Mouse (Mus musculus): ENCODE results near the gene Ccdc134. TPM values are rescaled to one million over a fixed set of nuclear protein-coding genes. Genes with fewer than 3 reads are reported as not detected.

Ccdc134 gene
- total RNA-seq, 2 experiments from 2014 or later, result 9.5 to 14.2 TPM

- intact Hi-C loops (cut with DNase I), result no loop called here
- DNase-seq (ENCODE audit: low spot score in 2 of 2), result peak; percentile 98 to 99
These were observed 19.3 kb downstream of the Ccdc134 start, which contains the start of gene Srebf2 for GRCm38 (mm10) chr15:82146770-82147610. Gene Srebf2, plus strand, starts transcription at chr15:82147181.

GRCm38 (mm10) chr15:82147611-82148111 lies 19.9 kb downstream of the Ccdc134 start:
- intact Hi-C loops (cut with DNase I), result no loop called here
- peak; percentile 64 to 77 for DNase-seq (ENCODE audit: low spot score in 2 of 2)

GRCm38 (mm10) chr15:82148510-82148911 lies 20.8 kb downstream of the Ccdc134 start:
- intact Hi-C loops (cut with DNase I), result no loop called here
- DNase-seq (ENCODE audit: low spot score in 2 of 2), result no peak

- no peak for DNase-seq (ENCODE audit: low spot score in 2 of 2)
- intact Hi-C loops (cut with DNase I), result no loop called here
These were observed 22.3 kb downstream of the Ccdc134 start for GRCm38 (mm10) chr15:82150042-82150441.

GRCm38 (mm10) chr15:82151176-82151575 lies 23.5 kb downstream of the Ccdc134 start:
- no peak for DNase-seq (ENCODE audit: low spot score in 2 of 2)
- intact Hi-C loops (cut with DNase I), result no loop called here

- intact Hi-C loops (cut with DNase I), result no loop called here
- no peak for DNase-seq (ENCODE audit: low spot score in 2 of 2)
These were observed 24.3 kb downstream of the Ccdc134 start for GRCm38 (mm10) chr15:82152022-82152421.

GRCm38 (mm10) chr15:82152435-82152834 lies 24.7 kb downstream of the Ccdc134 start:
- intact Hi-C loops (cut with DNase I), result no loop called here
- no peak for DNase-seq (ENCODE audit: low spot score in 2 of 2)

GRCm38 (mm10) chr15:82156298-82156697 lies 28.6 kb downstream of the Ccdc134 start:
- no peak for DNase-seq (ENCODE audit: low spot score in 2 of 2)
- intact Hi-C loops (cut with DNase I), result no loop called here

- intact Hi-C loops (cut with DNase I), result no loop called here
- DNase-seq (ENCODE audit: low spot score in 2 of 2), result no peak
These were observed 29.2 kb downstream of the Ccdc134 start for GRCm38 (mm10) chr15:82156902-82157301.

- intact Hi-C loops (cut with DNase I), result no loop called here
- DNase-seq (ENCODE audit: low spot score in 2 of 2), result no peak
These were observed 30.7 kb downstream of the Ccdc134 start for GRCm38 (mm10) chr15:82158243-82159035.

GRCm38 (mm10) chr15:82159471-82159870 lies 31.7 kb downstream of the Ccdc134 start:
- intact Hi-C loops (cut with DNase I), result no loop called here
- DNase-seq (ENCODE audit: low spot score in 2 of 2), result no peak

- no peak for DNase-seq (ENCODE audit: low spot score in 2 of 2)
- intact Hi-C loops (cut with DNase I), result no loop called here
These were observed 33.3 kb downstream of the Ccdc134 start for GRCm38 (mm10) chr15:82160731-82161640.

GRCm38 (mm10) chr15:82161965-82162600 lies 34.4 kb downstream of the Ccdc134 start:
- no peak for DNase-seq (ENCODE audit: low spot score in 2 of 2)
- intact Hi-C loops (cut with DNase I), result no loop called here

- no peak for DNase-seq (ENCODE audit: low spot score in 2 of 2)
- intact Hi-C loops (cut with DNase I), result no loop called here
These were observed 35.8 kb downstream of the Ccdc134 start for GRCm38 (mm10) chr15:82163356-82164060.

GRCm38 (mm10) chr15:82164061-82164399 lies 36.3 kb downstream of the Ccdc134 start:
- DNase-seq (ENCODE audit: low spot score in 2 of 2), result no peak
- intact Hi-C loops (cut with DNase I), result no loop called here

GRCm38 (mm10) chr15:82164496-82164895 lies 36.8 kb downstream of the Ccdc134 start:
- intact Hi-C loops (cut with DNase I), result no loop called here
- no peak for DNase-seq (ENCODE audit: low spot score in 2 of 2)

GRCm38 (mm10) chr15:82165332-82166239 lies 37.9 kb downstream of the Ccdc134 start:
- intact Hi-C loops (cut with DNase I), result no loop called here
- DNase-seq (ENCODE audit: low spot score in 2 of 2), result peak; percentile 56 to 65

Measured in left cerebral cortex, postnatal 36 days (tissue).